Mouse (Mus musculus) MEL (cell line): ENCODE results near the gene Hspa1a.

Experiments
- CTCF ChIP-seq, 3 experiments: IDR thresholded peaks in 2 of 3; conservative IDR thresholded peaks in 1 of 3; 2 replicates each; pipeline ENCODE4 v1.5.1; 2011 to 2012; ENCODE audit warnings: low read length in 3 of 3, low read depth in 2 of 3, mild to moderate bottlenecking in 2 of 3, improper control_type of control experiment in 1 of 3, inconsistent platforms in 1 of 3, mixed read lengths in 1 of 3, moderate library complexity in 1 of 3; ENCODE audit not compliant: control insufficient read depth in 1 of 3, insufficient read depth in 1 of 3, poor library complexity in 1 of 3, severe bottlenecking in 1 of 3
- E2F4 ChIP-seq: IDR thresholded peaks from 2 replicates; pipeline ENCODE4 v1.6.1; 2011; ENCODE audit warnings: low read depth, low read length, improper control_type of control experiment, borderline replicate concordance
- TCF12 ChIP-seq: IDR thresholded peaks from 2 replicates; pipeline ENCODE4 v1.6.1; 2014; ENCODE audit warnings: low read depth, mild to moderate bottlenecking, inconsistent platforms, low read length, improper control_type of control experiment, moderate library complexity

DNA sequence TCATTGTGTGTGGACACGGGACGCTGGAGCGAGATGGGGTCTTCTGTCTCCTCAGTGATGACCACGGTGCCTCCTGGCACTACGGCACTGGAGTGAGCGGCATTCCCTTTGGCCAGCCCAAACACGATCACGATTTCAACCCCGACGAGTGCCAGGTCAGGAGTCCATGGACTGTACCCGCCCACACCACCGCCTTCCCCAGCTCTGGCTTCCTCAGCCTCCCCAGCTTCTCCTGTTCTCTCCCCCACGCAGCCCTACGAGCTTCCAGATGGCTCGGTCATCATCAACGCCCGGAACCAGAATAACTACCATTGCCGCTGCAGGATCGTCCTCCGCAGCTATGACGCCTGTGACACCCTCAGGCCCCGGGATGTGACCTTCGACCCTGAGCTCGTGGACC is 37.9 kb downstream of the Hspa1a start:
- no peak for TF ChIP-seq CTCF (IDR thresholded peaks at IDR 0.05 in 2 of 3, conservative IDR thresholded peaks at IDR 0.05 in 1 of 3; ENCODE audit: control insufficient read depth in 1 of 3, insufficient read depth in 1 of 3, low read depth in 2 of 3, low read length in 3 of 3, poor library complexity in 1 of 3, severe bottlenecking in 1 of 3)
- no peak for TF ChIP-seq E2F4
- no peak for TF ChIP-seq TCF12
